Mouse (Mus musculus): Measurements from ENCODE around the gene Ccdc69. TPM values are rescaled to one million over a fixed set of nuclear protein-coding genes. Genes with fewer than 3 reads are reported as not detected.

Gene Ccdc69
- total RNA-seq, 2 experiments from 2014 or later: 0.54 TPM; not detected in 1

DNA sequence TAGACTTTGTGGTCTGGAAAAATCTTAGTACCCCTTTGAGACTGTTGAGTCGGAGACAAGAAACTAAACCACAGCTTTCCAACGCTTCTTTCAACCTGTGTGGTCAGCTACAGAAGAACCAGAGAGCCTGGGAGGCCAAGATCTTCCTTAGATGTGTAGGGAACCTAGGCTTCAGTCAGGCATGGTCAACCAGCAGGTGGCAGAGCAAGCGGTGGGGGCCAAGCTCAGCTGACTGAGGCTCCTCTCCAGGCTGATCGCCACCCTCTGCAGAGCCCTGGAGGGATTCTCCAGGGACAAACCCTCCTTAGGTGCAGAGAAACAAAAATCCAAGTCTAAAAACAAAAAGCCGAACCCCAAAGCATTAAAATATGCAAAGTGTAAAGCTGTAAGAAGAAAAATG is 31.3 kb downstream of the Ccdc69 start:
- DNase-seq (ENCODE audit: low spot score in 2 of 2): no peak

DNA sequence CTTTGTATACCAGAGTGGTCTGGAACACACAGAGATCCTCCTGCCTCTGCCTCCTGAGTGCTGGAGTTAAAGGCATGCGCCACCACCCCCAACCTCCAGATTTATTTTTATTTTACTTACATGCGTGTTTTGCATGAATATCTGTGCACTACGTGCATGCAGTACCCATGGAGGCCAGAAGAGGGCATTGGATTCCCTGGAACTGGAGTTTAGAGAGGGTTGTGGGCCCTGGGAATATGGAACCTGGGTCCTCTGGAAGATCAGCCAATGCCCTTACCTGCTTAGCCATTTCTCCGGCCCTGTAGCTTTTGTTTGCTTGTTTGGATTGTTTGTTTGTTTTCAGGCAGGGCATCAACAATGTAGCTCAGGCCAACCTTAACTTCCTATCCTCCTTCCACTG is 36.6 kb downstream of the Ccdc69 start:
- DNase-seq (ENCODE audit: low spot score in 2 of 2): no peak

DNA sequence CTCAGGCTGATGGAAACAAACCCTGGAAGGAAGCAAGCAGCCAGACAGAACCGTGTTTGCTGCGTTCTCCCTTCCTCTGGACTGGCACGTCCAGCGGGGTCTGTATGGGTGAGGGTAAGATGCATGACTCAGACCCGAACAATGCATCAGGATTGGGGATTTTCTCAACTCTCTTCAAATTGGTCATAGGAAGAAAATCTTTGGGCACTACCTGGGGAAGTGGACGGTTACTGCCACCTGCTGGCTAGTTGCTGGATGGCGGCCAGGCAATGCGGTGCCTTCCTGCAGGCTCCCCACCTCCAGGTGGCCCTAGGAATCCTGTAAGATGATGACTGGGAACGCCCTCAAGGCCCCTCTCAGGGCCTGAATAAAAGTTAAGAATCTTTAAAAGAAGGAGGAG is 38.3 kb downstream of the Ccdc69 start:
- DNase-seq (ENCODE audit: low spot score in 2 of 2): peak; percentile 53 to 80

DNA sequence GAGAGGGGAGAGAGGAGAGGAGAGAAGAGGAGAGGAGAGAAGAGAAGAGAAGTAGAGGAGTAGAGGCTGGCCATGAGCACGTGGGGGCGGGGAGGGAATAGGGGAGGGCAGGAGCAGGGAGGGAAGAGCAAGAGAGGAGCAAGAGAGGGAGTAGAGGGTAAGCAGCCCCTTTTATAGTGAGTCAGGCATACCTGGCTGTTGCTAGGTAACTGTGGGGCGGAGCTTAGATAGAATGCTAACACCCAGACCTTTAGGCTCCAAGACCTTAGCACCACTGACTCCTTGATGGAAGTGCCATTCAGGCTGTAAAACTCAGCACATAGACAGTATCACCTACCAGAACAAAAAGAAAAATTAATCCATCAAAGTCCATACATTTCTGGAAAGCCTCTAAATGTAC is 41.3 kb downstream of the Ccdc69 start:
- DNase-seq (ENCODE audit: low spot score in 2 of 2): no peak

DNA sequence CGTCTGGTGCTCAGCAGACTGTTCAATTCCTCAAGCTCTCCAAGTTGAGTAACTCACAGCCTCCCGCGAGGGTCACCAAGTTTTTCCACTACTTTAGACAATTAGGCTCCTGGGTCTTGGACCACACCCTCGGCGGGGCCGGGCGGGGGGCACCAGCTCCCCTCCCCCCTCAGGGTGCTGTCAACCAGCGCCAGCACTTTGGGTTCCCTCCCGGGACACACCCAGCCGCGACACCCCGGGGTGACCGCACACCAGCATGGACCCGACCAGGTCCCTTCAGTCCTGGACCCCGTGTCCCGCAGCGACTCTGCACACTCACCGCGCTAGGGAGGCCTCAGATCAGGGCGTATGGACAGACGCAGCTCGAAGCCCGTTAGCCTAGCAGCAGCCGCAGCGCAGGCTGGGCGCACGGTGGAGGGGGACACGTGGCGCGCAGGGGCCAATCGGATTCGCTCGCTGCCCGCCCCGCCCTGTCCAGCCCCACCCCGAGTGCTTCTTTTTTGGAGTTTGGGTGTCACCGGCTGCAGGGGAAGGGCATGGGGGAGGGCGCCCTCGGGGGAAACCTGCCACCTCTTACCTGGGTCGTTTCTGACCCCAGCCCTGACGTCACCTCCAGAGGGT is 44.8 kb downstream of the Ccdc69 start, which contains the start of gene Anxa6:
Anxa6 (minus strand) TSS at position 406 of the 621 bp plus-strand sequence.
- DNase-seq (ENCODE audit: low spot score in 2 of 2): peak; percentile 72 to 80

DNA sequence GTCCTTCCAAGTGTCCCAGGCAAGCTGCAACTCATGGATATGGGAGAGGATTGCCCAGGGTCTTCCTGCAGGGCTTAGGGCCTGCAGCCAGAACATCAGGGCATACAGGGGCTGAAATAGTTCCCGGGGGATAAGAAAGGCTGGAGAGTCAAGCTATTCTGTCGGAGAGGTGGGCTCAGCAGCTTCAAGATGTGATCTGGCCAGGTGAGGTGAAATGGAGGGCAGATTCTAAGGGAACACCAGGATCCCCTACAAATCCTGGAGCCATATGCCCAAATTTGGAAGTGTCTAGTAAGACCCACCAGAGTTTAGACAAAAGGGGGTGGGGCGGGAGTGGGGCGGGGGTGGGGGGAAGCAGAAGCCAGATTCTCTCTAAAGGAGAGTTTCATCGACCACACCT is 45.6 kb downstream of the Ccdc69 start:
- no peak for DNase-seq (ENCODE audit: low spot score in 2 of 2)

DNA sequence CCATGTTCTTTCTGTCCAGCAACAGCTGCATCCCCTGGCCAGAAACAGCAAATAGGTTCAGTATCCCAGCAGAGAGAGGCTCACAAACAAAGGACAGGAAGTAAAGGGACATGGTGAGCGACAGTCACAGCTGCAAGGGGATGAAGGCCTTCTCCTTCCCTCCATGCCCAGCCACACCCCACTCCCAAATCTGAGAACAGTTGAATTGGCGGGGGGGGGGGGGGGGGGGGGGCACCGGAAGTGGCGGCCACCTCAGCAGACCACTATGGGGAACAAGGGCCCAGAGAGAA is 46.0 kb downstream of the Ccdc69 start:
- DNase-seq (ENCODE audit: low spot score in 2 of 2): no peak

DNA sequence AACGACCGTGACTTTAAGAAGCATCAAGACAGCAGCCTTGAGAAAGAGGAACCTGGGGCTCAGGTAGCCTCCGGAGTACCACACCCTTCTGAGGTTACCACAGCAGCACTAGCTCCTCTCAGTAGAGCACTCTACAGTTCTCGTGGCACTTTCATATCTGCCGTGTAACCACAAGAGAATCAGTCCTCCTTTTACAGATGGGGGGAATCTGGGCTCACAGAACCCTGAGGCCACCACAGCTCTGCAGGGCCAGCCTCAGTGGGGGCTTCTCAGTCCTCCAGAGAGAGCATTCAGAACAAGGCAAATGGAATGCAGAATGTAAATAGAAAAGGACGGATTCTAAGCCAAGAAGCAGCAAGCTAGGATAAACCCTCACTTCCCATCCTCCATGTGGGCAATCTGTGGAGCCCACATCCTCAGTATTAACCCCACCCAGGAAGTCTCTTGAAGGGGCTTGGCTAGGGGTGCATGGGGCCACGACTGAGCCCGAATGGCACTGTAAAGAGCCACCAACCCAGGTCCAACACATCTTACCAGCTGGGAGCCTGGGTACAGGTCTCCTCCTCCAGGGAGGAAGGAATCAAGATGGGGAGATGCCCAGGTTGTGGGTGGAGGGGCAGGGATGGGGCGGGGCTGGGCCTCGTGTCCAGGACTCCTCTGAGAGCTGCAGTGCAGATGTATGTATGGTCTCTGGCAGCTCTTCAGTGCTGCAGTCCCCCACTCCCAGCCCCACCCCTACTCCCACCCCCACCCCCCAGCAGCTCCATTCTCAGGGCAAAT is 46.5 kb downstream of the Ccdc69 start:
- no peak for DNase-seq (ENCODE audit: low spot score in 2 of 2)

DNA sequence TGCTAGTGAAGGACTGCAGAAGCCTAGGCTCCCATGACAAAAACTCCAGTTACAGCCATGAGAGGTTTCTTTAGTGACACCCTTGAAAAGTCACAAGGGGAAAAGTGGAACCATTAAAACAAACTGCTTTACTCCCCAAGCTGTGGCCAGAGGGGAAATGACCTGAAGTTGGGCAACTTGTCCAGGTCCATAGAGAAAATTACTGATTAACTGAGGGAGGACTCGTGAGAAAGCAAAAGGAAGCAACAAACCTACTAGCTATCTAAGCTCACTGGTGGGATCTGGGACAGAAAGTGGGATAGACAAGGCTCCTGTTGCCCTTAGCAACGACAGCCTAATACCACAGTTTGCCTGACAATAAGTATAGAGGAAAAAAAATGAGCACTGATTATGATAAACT is 49.4 kb downstream of the Ccdc69 start:
- DNase-seq (ENCODE audit: low spot score in 2 of 2): no peak

DNA sequence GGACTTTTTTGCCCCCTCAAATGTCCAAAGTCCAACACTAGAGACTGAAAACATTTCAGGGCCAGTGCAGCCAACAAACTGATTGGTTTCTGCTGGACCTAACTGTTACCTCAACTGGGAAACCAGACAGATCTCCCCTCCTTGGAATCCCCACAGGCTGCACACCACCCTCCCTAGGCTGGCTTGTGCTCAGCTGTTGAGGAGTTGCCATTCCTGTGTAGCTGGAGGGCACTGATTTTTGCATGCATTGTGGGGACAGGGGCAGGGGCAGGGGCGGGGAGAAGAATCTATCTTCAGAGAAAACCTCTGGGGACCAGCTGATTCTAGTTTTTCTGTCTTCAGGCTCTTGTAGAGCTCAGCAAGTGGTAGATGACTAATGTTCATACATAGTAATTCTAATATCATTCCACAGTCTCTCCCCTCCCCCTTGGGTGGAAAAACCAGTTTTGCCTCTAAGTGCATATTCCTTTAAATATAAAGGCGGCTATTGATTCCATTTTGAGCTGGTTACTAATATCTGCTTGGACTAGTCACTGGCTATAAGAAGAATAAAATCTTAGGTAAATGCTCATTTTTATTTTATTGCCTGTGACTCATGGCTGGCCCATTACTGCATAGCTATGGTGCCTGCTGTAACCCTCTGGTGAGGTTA is 50.6 kb downstream of the Ccdc69 start:
- no peak for DNase-seq (ENCODE audit: low spot score in 2 of 2)

DNA sequence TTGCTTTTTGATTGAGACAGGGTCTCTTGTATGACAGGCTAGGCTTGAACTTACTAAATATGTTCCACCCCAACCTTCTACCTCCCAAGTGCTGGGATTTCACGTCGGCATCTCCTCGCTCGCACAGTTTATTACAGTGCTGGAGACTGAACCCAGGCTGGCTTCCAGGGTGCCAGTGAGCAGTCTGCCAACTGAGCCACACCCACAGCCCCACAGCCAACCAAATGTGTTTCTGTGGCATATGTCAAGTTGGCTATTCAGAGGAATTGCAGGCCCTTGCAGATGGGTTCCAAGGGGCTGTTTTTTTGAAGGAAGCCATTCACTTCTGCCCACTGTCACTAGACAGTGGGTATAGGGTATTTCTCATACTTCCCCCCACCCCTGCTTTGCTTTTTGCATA is 52.0 kb downstream of the Ccdc69 start:
- DNase-seq (ENCODE audit: low spot score in 2 of 2): peak in 1 of 2 experiments; percentile 70

DNA sequence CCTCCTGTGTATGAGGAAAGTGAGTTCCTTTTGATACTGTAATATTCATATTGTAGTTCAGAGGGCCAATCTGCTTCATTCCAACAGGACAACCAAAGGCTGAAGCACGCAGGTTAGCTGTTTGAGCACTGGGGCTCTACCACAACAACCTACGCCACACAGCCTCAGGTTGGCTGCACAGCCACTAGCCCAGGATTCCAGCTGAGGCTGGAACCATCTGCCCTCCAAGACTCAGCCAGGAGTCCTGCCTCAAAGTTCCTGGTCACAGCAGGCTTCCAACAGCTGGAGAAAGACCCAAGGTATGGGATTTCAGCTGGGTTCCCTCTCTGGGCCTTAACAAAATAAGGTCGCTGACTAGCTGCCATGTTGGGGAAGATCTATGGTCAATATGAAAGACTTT is 54.3 kb downstream of the Ccdc69 start:
- DNase-seq (ENCODE audit: low spot score in 2 of 2): no peak

DNA sequence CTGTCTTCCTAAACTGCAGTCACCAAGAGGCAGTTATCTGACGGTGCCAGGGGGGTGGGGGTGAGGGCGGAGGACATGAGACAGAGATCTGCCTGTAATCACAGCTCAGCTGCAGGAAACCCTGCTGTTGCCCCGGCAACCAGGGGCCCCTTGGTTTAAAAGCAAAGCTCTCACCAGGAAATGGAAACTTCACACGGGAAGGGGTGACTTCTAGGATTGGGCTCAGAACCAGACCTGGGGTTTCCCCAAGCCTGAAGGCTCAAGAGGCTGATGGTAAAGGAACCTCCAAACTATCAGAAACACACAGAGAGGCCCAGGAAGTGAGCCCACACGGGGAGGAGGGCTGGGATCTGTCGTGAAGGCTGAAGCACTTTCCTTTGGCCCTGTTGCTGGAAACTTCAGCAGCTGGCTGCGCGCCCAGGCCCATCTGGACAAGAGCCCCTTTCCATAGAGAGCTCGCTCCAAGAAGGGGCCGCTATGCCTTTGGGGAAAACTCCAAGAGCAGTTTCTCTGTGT is 54.8 kb downstream of the Ccdc69 start:
- DNase-seq (ENCODE audit: low spot score in 2 of 2): peak in 1 of 2 experiments; percentile 64

DNA sequence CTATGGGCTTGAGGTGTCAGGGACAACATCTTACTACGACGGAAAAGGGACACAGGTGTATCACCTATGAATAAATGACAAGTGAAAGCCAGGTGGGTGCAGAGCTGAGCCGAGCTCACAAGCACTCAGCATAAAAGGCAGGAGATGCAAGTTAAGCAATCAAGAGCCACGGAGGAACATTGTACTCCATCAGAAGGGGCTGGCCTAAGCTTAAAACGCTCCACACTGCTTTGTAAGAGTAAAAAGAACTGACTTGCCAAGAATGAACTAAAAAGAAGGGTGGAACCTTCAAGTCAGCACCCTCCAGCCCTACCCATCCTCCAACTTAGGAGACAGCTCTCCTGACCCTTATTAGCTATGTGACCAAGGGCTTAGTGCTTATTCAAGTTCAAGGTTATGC is 55.4 kb downstream of the Ccdc69 start:
- no peak for DNase-seq (ENCODE audit: low spot score in 2 of 2)

DNA sequence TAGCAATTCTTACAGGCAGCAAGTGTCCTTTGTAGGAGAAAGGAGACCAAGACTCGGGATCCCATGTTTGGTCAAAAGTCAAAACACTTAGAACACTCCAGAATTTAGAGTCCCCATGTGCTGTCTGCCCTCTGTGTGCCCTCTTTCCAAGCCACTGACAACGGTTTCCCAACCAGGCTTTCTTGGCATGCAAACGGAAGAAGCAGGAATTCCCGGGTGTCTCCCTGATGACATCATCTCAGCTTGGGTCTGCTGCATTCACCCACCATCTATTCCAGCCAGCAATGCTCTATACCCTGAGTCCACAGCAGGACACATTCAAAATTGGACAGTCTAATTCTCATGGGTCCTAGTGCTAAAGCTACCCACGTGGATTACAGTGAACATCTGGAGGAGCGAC is 56.1 kb downstream of the Ccdc69 start:
- DNase-seq (ENCODE audit: low spot score in 2 of 2): no peak

DNA sequence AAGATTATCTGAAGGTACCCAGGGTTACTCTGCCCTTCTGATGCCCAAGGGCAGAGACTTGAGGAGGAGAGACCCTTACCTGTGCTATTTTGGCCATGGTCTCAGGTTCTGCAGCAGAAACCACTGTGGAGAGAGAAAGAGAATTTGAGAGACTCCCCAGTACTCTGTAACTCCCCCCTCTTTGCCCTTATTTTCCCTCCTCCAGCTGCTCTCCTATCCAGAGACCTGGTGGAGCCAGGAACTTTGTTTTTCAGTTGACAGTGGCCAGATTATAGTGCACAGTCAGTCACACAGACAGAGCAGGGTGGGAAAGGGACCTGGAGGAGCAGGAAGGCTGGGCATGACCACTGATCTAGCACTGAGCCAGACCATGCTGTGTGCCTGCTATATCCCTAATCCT is 56.5 kb downstream of the Ccdc69 start:
- no peak for DNase-seq (ENCODE audit: low spot score in 2 of 2)

DNA sequence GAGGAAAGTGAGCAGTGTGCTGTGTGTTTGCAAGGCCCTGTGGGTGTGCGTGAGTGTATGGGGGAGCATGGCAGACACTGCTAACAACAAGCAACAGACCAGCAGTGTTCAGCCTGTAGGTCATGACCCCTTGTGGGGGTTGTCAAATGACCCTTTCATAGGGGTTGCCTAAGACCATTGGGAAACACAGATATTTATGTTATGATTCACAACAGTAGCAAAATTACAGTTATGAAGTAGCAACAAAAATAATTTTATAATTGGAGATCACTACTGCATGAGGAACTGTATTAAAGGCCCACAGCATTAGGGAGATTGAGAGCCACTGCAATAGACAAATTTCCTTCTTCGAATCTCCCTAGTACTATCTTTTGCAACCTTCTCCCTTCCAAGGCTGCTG is 58.2 kb downstream of the Ccdc69 start:
- DNase-seq (ENCODE audit: low spot score in 2 of 2): no peak

DNA sequence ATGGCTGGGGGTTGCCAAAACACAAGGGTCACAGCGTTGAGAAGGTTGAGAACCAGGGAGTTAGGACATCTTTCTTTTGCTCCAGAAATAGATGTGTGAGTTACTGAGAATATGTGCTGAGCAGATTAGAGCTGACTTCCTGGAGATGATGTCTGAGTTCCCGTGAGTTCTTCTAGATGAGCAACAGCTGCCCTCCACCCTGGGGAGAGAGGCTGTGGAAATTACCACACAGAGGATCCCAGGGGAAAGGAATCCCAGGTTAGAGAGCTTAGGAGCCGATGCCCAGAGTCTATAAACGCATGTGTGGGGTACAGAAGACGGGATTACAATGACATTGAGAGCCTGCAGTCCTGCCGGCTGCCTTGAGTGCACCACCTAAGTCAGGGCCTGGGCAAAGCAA is 59.9 kb downstream of the Ccdc69 start:
- DNase-seq (ENCODE audit: low spot score in 2 of 2): no peak

DNA sequence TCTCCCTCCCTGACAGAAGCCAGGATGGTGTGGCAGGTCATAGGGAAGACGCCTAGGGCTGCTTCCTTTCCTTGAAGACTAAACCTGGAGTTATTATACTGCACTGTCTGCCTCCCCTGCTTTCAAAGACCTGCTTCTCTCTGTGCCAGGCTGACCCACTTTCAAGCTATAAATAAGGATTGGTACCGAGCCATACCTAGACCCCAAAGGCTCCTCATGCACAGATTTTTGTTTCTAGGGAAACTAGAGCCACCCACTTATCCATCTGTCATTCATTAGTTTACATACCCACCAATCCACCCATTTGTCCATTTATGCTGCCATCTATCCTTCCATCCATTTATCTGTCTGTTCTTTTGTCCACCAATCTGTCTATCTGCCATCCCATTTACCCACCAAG is 60.7 kb downstream of the Ccdc69 start:
- DNase-seq (ENCODE audit: low spot score in 2 of 2): peak in 1 of 2 experiments; percentile 72

DNA sequence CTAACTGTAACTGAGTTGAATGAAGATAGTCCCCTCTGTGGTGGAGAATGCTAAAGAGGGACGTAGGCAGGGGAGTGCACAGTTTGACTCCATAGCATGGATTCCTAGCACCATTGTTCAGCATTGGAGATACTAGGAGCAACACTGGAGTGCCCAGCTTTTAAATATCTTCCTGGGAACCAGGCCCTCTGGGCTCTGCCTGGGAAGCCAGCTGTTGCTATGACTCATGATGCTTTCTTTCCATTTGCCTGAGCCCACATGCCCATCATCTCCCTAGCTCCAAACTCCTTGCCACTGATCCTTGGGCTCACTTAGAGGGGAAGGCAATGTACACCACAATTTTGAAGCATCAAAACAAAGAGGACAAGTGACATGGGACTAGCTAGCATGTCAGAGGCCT is 61.2 kb downstream of the Ccdc69 start:
- peak in 1 of 2 experiments; percentile 44 for DNase-seq (ENCODE audit: low spot score in 2 of 2)

DNA sequence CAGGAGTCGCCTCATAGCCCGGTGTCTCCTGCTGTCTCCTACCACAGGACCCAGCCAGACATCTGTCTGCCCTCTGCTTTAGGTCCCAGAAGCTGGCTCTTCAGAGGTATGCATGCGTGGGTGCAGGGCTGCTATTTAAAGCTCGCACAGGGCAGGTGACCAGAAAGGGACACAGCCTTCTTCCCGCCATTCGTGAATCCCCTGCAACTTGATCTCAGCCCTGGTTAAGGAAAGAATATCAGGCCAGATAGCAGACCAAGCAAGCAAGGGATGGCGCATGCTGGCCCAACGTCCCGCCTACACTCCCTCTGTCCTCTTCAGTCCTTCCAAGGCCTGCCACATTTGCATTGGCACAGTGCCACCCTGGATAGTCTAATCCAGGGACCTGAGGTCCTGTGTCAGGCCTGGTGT is 62.1 kb downstream of the Ccdc69 start:
- DNase-seq (ENCODE audit: low spot score in 2 of 2): peak in 1 of 2 experiments; percentile 57

DNA sequence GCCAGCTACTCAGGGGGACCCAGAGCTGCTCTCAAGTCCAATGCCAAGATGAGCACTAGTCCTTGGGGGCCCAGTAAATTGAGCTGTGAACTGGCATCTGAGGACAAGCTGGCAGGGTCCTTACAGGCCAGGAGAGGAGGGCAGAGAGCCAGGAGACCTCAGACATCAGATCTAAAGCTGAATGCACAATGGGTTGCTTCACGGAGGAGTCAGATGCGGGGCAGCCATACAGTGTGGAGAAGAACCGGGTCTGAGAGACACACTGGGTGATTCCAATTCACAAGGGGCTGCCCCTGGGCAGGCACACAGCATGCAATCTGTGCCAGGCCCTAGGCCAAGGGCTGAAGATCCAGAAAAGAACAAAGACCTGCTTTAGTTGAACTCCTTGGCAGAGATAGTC is 62.7 kb downstream of the Ccdc69 start:
- no peak for DNase-seq (ENCODE audit: low spot score in 2 of 2)

Measured in layer of hippocampus, adult 18-20 months (tissue).